In the genomic region with DNA sequence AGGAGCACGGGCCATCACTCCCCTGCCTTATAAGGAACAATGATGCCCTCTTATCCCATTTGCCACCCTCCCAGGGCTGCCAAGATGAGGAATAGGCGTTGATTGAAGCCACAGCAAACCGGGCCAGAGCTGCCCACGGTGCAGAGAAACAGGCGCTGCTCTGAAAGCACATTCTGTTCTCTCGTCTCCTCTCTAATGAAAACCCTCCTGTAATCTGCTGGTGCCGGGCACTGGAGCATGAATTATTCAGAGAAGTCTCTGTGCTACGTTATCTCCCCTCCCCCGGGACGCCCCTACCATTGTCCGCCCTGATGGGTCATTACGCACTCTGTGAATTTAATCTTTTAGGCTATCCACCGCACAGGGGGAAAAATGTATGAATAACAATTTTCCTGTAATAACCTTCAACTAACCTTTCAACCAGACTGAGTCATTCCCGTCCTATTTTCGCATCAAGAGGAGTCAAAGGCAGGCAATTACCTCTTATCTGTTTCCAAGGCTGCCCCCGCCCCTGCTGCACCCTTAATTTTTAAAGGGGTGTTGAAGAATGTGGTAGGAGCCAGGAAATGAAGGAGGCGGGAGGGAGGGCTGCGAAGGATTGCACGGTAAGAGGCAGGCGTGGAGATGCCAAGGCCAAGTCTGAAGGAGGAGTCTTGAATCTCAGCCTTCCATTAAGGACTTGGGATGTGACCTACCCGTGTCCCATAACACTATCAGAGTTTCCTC, we compare ENCODE assay signal across 8 mouse cellular contexts.
DNase-seq lines count a peak whose midpoint lies in the region; ATAC-seq and TF ChIP-seq lines count a peak whose summit lies in the region.

No protein-coding gene starts in this region.

- no peak for TF ChIP-seq EP300 in stomach, postnatal 0 days (optimal IDR thresholded peaks at IDR 0.05)

- no peak overlapping the region for H3K4me3 ChIP-seq in hindbrain, embryonic 13.5 days
- H3K4me3 ChIP-seq in stomach, postnatal 0 days (ENCODE audit: low read depth, low read length): no peak overlapping the region

- H3K9ac ChIP-seq in hindbrain, embryonic 13.5 days: peak overlapping the region; percentile 49
- H3K9ac ChIP-seq in stomach, postnatal 0 days (ENCODE audit: low read length): no peak overlapping the region

- 20% methylated on average over 21 of the region's 21 CpGs for WGBS in hindbrain, embryonic 13.5 days
- 49% methylated on average over 21 of the region's 21 CpGs for WGBS in stomach, postnatal 0 days

- peak; percentile 66 to 86 for DNase-seq in adrenal gland, adult (ENCODE audit: inconsistent age in 2 of 2, low spot score in 1 of 2)
- no peak for DNase-seq in adrenal gland, postnatal 4 days (ENCODE audit: low spot score in 2 of 2)
- peak; percentile 42 to 67 for DNase-seq in cerebellum, postnatal 10 days
- DNase-seq in mesoderm, embryonic 11.5 days (ENCODE audit: low read depth, low spot score): peak; percentile 69
- DNase-seq in stomach, postnatal 0 days (ENCODE audit: low spot score): no peak
- DNase-seq in kidney, postnatal 25 days: no peak

- H3K36me3 ChIP-seq in hindbrain, embryonic 13.5 days: no peaks in the 10 kb centered on the region
- no peaks in the 10 kb centered on the region for H3K36me3 ChIP-seq in stomach, postnatal 0 days (ENCODE audit: control insufficient read depth, insufficient read depth, low read length)

- no peaks in the 10 kb centered on the region for H3K9me3 ChIP-seq in hindbrain, embryonic 13.5 days
- H3K9me3 ChIP-seq in stomach, postnatal 0 days (ENCODE audit: control insufficient read depth, low read length): no peaks in the 10 kb centered on the region

- TF ChIP-seq CTCF in stomach, postnatal 0 days (IDR thresholded peaks at IDR 0.05; ENCODE audit: low read depth): no peak

- peak; percentile 93 for ATAC-seq in hindbrain, embryonic 13.5 days (ENCODE audit: low FRiP score)
- peak; percentile 29; the same call in 1 of the 2 replicates for ATAC-seq in stomach, postnatal 0 days (ENCODE audit: low FRiP score, low TSS enrichment)
- ATAC-seq in activated CD4-positive, CD25-positive, alpha-beta regulatory T cell, adult 4 months: no peak

- H3K4me2 ChIP-seq in hindbrain, embryonic 13.5 days: peak overlapping the region; percentile 26; the same call in 1 of the 2 replicates
- H3K4me2 ChIP-seq in stomach, postnatal 0 days (replicated peaks; ENCODE audit: low read depth): no peak overlapping the region

- H3K27me3 ChIP-seq in hindbrain, embryonic 13.5 days: 0 out of 2 replicates have a peak, but pooled peaks cover 8% of the 10 kb centered on the region
- no peaks in the 10 kb centered on the region for H3K27me3 ChIP-seq in stomach, postnatal 0 days (ENCODE audit: control insufficient read depth, insufficient read depth, low read length)

- H3K4me1 ChIP-seq in hindbrain, embryonic 13.5 days (replicated peaks): peaks cover 28% of the 10 kb centered on the region
- no peaks in the 10 kb centered on the region for H3K4me1 ChIP-seq in stomach, postnatal 0 days (replicated peaks; ENCODE audit: control insufficient read depth, insufficient read depth)

- peak overlapping the region; percentile 92 for H3K27ac ChIP-seq in hindbrain, embryonic 13.5 days
- no peak overlapping the region for H3K27ac ChIP-seq in stomach, postnatal 0 days (replicated peaks)

Comparison
In these comparisons a context has a peak if more than half of its experiments do, and no peak if none do; other contexts are left out.
1. DNase-seq: peak in adrenal gland, adult (2 of 2), cerebellum, postnatal 10 days (2 of 2) and mesoderm, embryonic 11.5 days (single experiment); none in adrenal gland, postnatal 4 days (0 of 2), stomach, postnatal 0 days (single experiment) and kidney, postnatal 25 days (0 of 2).